Mouse (Mus musculus) naive thymus-derived CD4-positive, alpha-beta T cell, adult 2 months (primary cell): ENCODE data around the gene Rps10.

Source experiments
- DNase-seq: peaks from one replicate; pipeline ENCODE4 v3.0.0-alpha.2; 2011; ENCODE audit warnings: low read depth

Rps10 gene

DNA sequence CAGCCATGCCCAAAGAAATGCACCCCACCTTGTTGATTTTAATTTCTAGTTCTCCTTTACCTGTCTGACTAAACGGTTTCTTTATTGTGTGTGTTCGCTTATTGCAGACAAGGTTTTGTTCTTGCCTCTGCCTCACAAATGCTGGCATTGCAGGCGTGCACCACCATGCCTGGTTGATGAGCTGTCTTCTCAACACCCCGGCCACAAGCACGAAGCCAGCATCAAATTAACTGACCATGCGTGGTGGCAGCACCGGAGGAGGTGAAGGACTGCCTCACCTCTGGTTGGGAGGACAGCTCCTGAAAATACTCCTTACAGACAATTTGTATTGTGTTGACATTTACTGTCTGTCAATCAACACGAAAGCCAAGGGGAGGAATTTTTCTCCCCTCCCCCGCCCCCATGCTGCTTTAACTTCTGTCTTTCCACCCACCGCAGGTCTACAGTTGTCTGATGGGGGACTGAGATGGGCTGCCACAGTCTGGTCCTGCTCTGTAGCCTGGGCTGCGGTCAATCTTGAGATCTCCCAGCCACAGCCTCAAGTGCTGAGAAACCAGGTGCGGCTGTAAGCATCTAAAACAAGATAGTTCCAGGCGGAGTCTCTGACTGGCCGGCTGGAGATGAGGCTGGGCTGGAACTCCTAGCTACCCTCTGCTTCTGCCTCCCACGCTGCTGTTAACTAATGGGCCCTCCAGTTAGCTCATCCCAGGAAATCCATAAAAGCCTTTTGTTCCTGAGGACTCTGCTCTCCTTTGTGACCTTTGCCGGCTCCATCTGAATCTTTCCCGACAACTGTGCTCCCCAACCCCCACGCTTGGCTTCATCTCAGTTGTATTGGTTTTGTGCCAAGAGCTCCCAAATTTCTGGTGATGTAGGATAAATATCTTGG, at the start of gene Rps10:
Rps10 (minus strand) TSS at position 538 of the 889 bp plus-strand sequence.
- DNase-seq, result no peak

DNA sequence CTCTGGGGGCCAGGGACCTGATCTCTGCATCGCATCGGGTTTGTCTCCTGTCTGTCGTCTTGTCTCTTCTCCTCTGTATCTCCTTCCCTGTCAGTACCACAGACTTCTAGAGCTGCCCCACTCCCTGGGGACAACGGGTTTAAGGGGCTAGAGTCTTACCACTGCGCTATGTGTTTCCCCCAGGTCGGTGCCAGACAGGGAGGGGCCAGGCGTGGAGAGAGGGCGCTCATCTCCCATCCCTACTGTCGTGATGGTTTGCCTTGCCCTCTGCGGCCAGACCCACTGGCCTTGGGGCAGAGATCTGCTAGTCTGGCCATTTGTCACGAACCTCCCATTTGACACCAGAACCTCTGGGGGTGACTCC, 49.1 kb upstream of the Rps10 start:
- no peak for DNase-seq

DNA sequence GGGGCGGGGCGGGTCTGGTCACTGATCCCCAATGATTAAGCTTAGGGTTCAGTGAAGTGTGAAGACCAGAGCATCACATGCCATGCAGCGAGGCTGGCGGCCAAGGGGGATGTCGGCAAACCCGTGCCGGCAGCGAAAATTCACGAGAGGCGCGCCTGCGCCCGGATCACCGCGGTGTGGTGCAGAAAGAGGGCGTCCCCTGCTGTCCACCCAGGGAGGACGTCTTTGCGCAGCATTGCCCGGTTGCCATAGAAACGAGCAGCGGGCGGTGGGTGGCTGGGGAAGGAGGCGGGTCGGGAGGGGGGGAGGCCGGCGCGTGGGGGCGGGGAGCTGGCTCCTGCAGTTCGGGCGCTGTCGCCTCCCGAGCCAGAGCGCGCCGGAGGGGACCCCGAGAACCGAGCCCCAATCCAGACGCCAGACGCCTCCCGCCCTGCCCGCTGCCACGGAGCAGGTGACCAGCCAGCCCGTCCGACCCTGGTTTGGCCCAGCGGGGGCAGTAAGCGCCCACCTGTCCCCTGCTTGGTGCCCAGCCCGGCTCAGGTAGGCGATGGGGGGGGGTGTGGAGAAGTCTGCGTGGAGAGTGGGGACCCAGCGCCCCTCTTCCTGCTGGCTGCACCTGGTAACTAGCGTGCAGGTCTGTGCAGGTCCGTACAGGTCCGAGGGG, 48.5 kb upstream of the Rps10 start:
- peak; percentile 72 for DNase-seq

DNA sequence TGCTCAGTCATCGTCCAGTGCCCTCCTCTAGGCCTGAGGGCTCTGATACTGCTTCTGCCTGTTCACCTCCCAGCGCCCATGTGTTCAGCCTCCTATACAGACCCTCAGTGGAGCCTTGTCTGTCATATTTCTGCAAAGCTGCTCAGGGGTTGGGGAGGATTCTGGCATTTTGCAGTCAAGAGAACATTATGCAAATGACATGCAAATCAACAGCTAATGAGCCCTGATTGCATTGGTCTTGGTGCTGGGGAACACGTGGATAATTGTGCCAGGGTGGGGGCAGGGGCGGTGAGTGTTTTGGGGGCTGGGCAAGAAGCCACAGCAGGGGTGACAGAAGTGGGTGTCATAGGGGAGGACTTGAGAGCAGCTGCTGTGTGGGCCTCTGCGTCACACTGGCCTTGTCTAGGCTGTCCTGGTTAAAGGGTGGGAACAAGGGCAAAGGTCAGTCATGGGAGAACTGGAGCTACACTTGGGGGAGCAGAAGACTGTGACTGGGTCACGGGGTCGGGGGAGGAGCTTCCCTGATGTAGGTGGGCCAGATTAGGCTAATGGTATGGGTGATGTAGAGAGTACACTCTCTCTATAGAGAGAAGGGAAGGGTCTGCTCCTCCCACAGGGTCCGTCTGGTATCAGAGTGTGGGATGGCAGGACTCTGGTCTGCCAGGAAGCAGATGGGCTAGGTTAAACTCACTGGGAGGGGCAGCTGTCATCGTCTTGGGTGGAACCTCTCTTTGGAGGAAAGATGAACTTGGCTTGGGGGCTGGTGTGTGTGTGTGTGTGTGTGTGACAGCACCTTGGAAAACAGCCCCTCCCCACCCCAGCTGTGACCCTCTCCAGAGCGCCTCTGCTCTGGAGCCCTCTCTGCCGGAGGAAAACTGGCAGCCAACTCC, 42.7 kb upstream of the Rps10 start:
- DNase-seq, result no peak

DNA sequence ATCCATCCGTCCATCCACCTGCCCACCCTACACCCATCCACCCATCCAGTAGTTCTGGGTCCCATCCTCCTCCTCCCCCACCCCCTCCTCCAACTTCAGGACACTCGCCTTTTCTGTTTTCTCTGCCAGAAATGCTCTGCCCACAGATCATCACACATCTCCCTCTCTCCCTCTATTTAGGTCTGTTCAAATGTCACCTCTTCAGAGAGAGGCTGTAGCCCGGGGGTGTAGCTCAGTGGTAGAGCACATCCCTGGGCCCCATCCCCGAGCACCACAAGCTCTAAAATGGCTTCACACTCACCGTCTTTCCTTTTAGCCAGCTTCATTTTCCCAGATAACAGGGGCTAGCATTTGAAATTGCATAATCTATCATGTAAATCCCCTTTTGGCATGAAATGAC, 41.3 kb upstream of the Rps10 start:
- DNase-seq, result no peak

DNA sequence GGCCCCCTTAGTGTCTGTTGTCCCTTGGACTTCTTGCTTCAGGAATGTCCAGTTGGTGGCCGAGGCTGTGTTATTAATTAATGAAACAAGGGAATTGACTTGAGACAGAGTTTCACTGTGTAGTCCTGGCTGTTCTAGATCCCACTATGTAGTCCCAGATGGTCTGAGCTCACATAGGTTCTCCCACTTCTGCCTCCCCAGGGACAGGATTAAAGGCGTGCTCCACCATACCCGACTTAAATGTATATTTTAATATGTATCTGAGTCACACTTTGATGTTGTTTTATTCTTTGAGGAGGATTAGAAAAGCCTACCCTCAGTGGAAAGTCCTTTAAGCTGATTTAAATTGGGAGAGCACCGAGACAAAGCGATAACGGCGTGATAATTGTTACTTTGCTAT, 39.8 kb upstream of the Rps10 start:
- no peak for DNase-seq

DNA sequence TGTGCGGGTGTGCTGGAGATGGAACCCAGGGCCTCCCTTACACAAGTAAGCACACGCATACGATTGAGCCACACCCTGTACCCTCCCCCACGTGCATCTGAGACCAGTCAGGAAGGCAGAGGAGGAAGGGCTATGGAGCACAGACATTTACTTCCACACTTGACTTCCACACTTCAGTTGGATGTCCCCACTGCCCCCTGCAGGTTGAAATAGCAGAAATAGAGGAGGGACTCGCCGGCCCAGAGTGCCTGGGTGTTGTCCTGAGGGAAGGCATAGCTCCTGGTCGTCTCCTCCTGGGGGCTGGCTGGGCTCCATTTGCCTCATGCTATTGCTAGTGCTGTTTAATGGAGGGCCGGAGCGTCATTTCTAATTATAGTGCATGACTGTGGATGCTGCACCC, 39.0 kb upstream of the Rps10 start:
- DNase-seq, result no peak

DNA sequence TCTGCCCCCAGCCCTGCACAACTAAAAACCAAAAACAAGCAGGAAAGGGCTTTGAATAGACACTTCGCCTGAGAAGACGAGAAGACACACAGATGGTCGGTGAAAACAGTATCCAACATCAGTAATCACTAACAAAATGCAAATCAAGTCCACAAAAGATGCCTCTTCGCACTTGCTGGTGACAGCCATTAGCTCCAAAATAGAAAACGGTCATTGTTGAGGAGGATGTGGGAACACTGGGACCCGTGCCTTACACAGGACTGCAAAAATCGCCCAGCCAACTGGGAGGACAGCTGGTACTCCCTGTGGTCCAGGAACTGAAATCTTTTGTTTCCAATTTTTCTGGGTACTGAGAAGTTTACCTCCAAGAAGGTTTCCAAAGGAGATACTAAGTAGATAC, 37.5 kb upstream of the Rps10 start:
- DNase-seq, result no peak

DNA sequence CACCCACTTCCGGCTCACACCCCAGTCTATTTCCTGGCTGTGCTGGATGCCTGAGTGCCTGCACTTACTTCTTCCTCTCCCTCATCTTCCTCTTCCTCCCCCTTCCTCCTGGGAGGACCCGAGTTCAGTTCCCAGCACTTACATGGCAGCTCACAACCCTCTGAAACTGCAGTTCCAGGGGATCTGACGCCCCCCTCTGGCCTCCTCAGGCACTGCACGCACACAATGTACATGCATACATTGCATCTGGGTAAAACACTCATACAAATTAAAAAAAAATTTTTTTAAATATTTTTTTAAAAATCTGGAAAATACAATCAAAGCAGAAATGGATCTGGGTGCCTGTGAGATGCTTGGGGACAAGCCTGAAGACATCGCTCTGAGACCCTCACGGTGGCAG, 35.3 kb upstream of the Rps10 start:
- DNase-seq, result no peak

DNA sequence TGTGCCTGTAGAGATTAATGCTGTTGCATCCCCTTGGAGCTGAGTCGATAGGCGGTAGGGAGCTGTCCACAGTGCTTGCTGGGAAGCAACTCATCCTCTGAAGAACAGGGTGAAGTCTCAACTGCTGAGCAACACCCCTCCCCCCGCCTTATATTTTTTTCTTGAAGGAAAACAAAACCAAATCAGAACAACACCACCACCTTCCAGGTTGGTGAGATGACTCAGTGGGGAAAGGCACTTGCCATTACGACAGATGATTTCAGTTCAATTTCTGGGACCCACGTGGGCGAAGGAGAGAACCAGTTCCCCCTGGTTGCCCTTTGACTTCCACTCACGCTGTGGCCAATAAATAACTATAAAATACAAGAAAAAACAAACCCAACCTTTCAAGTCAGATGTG, 22.3 kb upstream of the Rps10 start:
- DNase-seq, result no peak

DNA sequence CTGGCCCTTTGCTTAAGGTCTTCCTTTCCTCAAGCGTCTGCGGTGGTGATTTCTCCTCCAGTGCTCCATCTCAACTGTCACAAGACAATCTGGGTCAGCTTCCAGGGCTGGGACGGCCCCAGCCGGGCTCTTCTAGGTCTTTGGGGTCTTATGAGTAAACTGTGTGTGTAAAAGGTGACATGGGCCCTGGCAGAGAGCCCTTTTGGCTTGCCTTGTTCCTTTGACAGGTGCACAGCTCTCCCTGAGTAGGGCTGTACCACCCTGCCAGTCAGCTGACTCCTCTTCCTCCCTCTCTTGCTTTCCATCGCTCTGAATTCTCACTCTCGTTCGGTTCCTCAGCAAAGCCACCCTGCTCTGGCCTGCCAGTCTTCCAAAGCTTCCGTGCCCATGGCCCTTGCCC, 20.7 kb upstream of the Rps10 start:
- DNase-seq, result no peak

DNA sequence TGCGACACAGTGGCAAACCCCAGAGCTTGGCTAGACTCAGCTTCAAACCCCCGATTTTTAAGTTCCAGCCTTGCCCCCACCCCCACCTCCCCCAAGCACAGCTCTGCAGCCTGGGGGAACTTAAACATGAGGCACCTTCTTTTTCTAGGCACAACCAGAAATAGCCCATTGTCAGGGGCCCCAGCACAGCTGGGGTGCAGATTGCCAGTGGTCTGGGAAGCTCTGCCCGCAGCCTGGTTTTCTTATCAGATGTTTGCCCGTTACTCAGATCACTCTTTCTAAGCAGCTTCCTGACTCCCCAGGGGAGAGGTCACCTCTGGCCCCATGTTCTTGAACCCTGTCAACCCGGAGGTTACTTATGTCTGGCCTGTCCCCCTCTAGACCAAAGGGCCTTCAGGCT, 19.9 kb upstream of the Rps10 start:
- no peak for DNase-seq

DNA sequence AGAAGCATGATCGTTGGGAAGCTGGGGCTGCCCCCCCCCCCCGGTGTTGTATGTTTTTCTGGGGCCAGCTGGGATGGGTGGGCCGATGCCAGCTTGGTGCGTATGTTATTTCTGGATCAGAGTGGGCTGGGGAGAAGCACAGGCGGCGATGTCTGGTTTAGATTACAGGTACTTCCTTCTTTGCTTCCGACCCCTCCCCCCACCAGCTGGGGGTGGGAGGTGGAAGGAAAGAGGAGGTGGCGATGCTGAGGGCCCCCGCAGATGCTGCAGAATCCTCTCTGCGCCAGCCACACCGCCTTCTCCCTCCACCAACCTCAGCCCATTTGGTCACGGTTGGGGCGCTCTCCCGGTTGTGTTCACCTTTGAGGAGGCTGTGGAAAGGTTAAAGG, 19.5 kb upstream of the Rps10 start:
- peak; percentile 66 for DNase-seq

DNA sequence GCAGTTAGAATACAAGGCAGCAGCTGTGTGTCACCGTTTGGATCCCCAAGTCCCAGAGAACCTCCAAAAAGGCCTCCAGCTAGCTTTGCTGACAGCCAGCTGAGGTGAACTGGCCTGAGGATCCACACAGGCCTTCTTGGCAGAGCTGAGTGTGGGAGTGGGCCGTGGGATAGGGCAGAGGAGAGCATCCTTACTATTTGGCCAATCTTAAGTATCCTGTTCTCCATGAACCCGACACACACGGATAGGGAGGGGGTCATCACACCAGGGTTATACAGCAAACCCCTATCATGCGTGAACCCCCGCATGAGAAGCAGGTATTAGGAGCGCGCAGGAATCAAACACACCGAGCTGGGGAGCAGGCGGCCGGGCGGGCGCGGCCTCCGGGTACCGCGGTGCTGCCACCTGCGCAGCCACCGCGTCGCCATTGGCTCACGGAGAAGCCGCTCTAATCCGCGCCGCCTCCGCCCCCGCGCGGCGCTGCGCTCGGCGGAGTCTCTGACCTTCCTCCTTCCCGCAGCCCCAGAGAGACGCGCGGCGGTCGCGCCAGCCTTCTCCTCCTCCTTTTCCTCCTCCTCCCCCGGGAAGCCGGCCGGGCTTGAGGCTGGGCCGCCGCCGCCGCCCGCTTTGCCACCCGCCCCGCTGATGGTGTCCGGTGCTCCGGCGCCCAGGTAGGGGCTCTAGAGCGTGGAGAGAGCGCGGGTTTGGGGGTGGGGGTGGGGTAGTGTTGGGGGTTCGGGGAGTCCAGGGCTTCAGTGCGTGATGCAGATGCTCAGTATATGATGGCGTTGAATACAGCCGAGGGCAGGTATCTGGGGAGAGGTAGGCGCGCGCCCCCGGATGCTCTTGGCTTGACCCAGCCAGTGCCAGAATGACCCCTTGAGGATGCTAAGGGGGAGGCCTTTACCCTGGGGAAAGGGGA, 18.9 kb upstream of the Rps10 start, which contains the start of gene Pacsin1:
Pacsin1 (plus strand) TSS at position 421 of the 922 bp plus-strand sequence.
- DNase-seq, result peak; percentile 82

DNA sequence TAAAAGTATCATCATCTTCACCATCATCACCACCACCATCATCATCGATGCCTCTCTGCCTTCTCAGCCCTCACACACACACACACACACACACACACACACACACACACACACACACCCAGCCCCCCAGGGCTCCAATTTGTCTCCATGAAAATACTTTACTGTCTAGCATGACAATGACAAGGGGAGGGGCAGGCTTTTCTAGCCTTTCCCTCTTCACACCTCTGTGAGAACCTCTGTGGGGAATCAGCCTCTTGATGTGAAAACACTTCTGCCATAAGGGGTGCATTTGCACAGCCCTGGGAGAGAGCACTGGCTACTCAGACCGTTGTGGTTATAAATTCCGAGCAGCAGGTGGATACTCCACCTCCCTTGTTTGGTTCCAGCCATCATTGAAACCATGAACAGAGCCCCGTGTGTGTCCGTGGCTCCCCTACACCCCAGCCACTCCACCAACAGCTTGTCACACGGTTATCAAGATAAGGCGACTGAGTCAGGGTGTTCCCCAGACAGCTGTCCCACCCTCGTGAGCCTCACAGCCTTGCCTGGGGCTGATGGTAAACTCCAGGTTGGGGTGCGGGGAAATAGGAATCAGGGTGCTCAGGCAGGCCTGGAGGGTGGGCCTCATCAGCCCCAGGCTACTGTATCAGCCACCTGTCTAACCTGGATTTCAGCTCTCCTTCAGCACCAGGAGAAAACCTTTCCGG, 16.9 kb upstream of the Rps10 start:
- DNase-seq, result no peak

DNA sequence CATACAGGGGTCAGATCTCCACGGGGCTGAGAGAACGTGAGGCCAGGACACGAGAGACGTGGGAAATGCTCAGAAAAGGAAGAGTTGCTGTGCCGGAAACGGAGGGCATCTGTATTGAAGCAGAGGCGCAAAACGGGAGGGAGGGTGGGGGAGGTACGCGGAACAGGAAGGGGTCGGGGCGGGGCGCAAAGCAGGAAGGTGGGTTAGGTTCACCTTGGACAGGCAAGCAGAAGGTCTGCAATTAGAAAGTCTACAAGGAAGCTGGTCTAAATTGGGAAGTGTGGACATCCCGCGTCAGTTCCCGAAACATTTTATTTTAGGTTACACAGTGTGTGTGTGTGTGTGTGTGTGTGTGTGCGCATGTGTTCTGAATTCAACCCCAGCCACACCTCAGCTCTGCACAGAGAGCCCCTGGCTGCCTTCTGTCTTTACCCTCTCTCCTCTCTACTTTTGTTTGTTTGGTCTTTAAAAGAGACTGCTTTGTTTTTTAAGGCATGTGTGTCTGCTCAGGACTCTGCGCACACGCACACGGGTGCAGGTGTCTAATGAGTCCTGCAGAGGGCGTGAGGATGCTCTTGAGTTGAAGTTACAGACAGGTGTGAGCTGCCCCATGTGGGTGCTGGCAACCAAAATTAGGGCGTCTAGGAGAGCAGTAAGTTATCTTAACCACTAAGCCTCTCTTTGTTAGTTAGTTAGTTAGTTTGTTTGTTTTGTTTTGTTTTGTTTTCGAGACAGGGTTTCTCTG, 15.7 kb upstream of the Rps10 start:
- peak; percentile 74 for DNase-seq

DNA sequence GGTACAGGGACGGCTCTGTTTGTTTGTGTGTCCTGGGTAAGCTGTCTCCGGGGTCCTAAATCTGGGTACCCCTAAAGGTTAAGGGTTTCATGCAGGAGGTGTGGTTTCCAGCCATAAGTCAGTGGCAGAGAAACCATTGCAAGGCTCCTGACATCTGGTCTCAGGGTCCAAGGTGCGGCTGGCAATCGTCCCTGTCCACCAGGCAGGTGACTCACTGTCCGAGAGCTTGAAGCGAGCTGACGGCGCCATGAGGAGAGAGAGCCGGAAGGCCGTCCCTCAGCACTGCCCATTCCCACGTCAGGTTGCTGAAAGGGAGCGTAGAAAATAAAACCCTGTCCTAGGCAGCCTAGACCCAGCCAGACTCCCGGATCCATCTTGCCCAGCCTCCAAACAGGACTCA, 14.1 kb upstream of the Rps10 start:
- DNase-seq, result no peak

DNA sequence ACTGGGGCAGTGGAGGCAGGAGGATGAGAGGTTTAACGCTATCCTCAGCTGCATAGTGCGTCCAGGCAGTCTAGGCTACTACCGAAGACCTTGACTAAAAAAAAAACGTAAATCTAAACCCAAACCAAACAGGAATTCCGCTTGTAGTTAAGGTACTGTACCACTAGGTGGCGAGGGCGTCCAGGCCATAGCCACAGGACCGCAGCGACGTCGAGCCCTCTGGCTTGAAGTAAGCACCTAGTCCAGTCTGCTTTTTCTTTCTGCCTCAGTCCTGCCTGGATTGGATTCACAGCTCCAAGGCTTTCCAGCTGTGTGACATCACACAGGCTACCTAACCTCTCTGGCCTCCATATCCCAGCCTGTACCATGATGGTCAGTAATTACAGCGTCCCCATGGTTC, 13.7 kb upstream of the Rps10 start:
- DNase-seq, result peak; percentile 93

DNA sequence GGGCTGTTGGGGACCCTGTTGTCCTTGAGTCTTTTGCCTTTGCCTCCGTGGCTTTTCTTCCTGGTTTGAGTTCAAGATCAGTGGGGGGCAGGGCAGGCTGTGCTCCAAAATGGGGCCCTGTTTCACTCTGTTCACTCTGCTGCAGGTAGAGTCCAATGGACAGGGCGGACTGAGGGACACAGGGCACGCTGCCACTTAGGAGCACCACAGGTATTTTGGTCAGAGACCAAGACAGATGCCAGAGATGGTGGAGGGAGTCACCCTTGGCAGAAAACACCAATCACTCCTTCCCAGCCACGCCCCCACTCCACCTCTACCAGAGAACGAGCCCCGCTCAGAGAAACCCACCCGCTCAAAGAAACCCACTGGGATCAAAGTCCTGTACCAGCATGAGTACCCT, 9.3 kb upstream of the Rps10 start:
- DNase-seq, result no peak

DNA sequence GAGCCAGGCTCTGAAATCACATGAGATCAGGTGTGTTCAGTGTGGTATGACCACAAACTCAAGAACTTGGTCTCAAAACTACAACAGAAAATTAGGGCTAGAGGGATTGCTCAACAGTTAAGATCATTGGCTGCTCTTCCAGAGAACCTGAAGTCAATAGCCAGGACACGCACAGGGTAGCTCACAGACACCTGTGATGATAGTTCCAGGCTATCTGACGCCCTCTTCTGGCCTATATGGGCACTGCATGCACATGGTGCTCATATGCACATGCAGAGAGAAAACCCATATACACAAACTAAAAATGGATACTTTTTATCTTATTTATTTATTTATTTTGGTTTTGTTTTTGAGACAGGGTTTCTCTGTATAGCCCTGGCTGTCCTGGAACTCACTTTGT, 8.1 kb upstream of the Rps10 start:
- no peak for DNase-seq
